Mouse (Mus musculus): ENCODE data around the gene Begain. TPM values are rescaled to one million over a fixed set of nuclear protein-coding genes. Genes with fewer than 3 reads are reported as not detected.
A peak's percentile ranks its signal among the peaks of the same experiment; 100 is the strongest.

The Begain gene
- total RNA-seq, 2 experiments from 2014 or later = 148 to 157 TPM

GRCm38 (mm10) chr12:108994436-108995031 is 73.5 kb downstream of the Begain start:
- no peak overlapping the region for H3K4me3 ChIP-seq
- intact Hi-C loops (cut with DNase I) = no loop called here
- TF ChIP-seq CTCF (IDR thresholded peaks at IDR 0.05) = no peak
- H3K27ac ChIP-seq = no peak overlapping the region
- peak in 1 of 2 experiments; percentile 39 for DNase-seq (ENCODE audit: extremely low spot score in 1 of 2, low spot score in 2 of 2)

- Histone ChIP-seq H3K4me3 (no peak overlapping the region), H3K27ac (no peak overlapping the region)
- no peak for DNase-seq (ENCODE audit: extremely low spot score in 1 of 2, low spot score in 2 of 2)
- intact Hi-C loops (cut with DNase I) = no loop called here
- TF ChIP-seq CTCF (IDR thresholded peaks at IDR 0.05) = no peak
Observed at GRCm38 (mm10) chr12:108993046-108993445, 75.0 kb downstream of the Begain start.

DNA sequence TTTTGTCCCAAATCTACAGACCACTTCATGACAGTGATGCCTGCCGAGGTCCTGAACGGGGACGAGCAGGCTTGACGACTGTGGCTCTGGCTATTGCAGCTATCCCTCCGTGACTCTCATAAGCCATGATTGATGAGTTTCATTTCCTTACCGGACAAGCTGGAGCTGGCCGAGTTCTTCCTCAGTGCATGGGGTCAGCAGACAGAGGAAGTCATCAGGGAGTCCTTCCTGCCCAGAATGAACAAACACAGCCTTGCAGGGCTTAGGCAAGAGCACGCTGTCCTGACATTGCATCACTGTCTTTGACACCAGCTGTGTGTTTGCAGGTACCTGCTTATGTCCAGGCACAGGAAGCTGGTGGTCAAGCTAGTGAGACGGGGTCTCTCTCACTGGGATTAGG is 77.6 kb downstream of the Begain start:
- intact Hi-C loops (cut with DNase I) = no loop called here
- no peak for DNase-seq (ENCODE audit: extremely low spot score in 1 of 2, low spot score in 2 of 2)
- H3K4me3 ChIP-seq = no peak overlapping the region
- no peak overlapping the region for H3K27ac ChIP-seq
- TF ChIP-seq CTCF (IDR thresholded peaks at IDR 0.05) = no peak

DNA sequence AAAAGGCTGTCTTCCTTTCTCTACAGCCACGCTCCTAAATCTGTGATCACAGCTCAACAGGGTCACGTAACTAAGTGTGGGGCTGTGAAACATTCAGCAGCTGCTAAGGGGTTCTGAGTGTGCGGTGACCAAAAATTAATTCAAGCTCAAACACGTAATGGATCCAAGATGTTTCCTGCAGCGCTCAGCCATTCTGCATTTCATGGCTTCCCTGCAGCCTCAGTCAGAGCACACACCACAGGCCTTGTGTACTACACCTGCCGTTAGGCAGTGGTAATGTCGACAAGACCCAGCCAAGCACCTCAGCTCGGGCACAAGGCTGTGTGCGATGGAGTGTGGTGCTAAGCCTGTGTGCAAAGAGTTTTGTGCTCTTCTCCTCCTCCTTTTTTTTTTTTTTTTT is 80.6 kb downstream of the Begain start:
- TF ChIP-seq CTCF (IDR thresholded peaks at IDR 0.05) = no peak
- intact Hi-C loops (cut with DNase I) = no loop called here
- no peak for DNase-seq (ENCODE audit: extremely low spot score in 1 of 2, low spot score in 2 of 2)
- H3K27ac ChIP-seq = no peak overlapping the region
- H3K4me3 ChIP-seq = no peak overlapping the region

DNA sequence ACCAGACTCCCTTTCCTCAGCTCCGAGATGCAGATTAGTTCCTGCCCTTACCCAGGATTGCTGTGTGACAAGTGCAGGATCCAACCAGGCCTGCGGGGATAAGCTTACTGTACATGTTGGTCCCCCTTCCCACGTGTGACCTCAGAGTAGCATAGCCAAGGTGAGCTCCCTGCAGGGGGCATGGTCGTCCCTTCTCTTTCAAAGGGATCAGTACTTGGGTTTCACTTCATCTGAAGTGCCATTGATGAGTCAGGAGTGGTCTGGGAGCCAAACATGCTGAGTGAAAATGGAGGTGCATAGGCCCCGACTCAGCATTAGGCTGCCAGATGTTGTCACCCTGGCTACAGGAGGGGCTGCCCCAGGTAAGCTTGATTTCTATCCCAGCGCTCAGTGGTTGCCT is 83.0 kb downstream of the Begain start:
- intact Hi-C loops (cut with DNase I) = no loop called here
- H3K27ac ChIP-seq = no peak overlapping the region
- H3K4me3 ChIP-seq = no peak overlapping the region
- no peak for TF ChIP-seq CTCF (IDR thresholded peaks at IDR 0.05)
- no peak for DNase-seq (ENCODE audit: extremely low spot score in 1 of 2, low spot score in 2 of 2)

DNA sequence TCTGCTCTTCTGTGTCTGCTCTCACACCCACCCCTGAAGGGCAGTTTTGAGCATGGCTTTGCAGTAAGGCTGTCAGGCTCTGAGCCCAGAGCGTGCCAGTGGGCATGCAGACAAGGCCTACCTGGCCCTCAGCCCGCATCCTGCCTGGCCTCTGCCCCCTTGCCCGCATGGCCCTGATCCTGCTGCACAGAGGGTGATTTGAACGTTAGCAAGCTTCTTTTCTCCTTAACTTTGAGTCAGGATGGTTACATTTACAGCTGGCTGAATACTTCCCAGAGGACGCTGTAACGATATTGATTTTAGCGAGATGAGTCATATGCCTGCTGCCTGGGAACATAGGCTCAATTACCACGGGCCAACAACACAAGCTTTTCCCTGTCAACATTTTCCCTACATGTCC is 83.5 kb downstream of the Begain start:
- no peak overlapping the region for H3K4me3 ChIP-seq
- no peak for TF ChIP-seq CTCF (IDR thresholded peaks at IDR 0.05)
- DNase-seq (ENCODE audit: extremely low spot score in 1 of 2, low spot score in 2 of 2) = no peak
- intact Hi-C loops (cut with DNase I) = no loop called here
- no peak overlapping the region for H3K27ac ChIP-seq

- no peak overlapping the region for H3K27ac ChIP-seq
- no peak for DNase-seq (ENCODE audit: extremely low spot score in 1 of 2, low spot score in 2 of 2)
- no peak for TF ChIP-seq CTCF (IDR thresholded peaks at IDR 0.05)
- intact Hi-C loops (cut with DNase I) = no loop called here
- H3K4me3 ChIP-seq = no peak overlapping the region
Observed at GRCm38 (mm10) chr12:108983496-108983895, 84.5 kb downstream of the Begain start.

DNA sequence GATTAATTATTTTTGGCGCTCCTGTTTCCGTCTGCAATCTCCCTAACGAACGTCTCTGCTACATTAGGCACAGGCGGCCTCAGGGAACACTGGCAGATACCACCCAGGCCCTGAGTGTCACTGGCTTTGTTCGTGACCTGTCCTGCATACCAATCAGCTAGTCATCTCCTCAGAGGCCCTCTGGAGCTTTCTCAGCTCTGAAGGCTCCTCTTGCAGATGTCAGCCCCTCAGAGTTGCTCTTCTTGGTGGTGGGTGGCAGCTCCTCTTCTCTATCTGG is 85.4 kb downstream of the Begain start:
- TF ChIP-seq CTCF (IDR thresholded peaks at IDR 0.05) = no peak
- no peak for DNase-seq (ENCODE audit: extremely low spot score in 1 of 2, low spot score in 2 of 2)
- no peak overlapping the region for H3K4me3 ChIP-seq
- intact Hi-C loops (cut with DNase I) = no loop called here
- H3K27ac ChIP-seq = no peak overlapping the region

Other genes with a start within 250 kb of the Begain start
- gene Slc25a29, start 232.3 kb downstream of the Begain start, total RNA-seq (2021) = 10 to 100 TPM; 11.2 to 16.6 TPM
- gene Slc25a47, start 232.2 kb downstream of the Begain start, total RNA-seq (2021) = 10 to 100 TPM in 1 of 2 experiments, 1 to 10 TPM in 1; 9.1 to 11.9 TPM
- gene Wdr25, start 174.6 kb downstream of the Begain start, total RNA-seq (2021) = 10 to 100 TPM; 10.2 to 13.4 TPM
- 10 to 100 TPM; 84.8 to 86.0 TPM for gene Wars, start 174.0 kb downstream of the Begain start, total RNA-seq (2021)